Mouse (Mus musculus): ENCODE data around the gene Map2k5. TPM values are rescaled to one million over a fixed set of nuclear protein-coding genes. Genes with fewer than 3 reads are reported as not detected.

The Map2k5 gene
- total and polyA plus RNA-seq, 2 experiments from 2014 or later = 19.6 to 33.1 TPM

DNA sequence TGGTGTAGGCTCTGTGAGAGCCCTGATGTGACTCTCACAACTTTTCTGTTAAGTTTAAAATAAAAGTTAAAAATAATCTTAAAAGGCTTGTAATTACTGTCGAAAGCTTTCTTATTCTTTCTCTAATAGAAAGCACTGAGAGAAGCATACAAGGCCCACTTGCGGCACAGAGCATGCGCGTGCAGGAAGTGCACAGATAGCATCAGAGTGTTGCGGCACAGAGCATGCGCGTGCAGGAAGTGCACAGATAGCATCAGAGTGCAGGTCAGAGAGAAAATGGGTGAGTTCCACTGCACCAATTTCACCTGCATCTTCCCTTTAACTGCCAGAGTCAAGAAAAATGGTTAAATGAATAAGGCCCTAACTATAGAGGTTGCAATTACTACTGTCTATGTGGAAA, 95.7 kb downstream of the Map2k5 start:
- DNase-seq (ENCODE audit: low spot score) = no peak
- no peak overlapping the region for H3K27ac ChIP-seq
- no peaks in the 10 kb centered on the region for H3K9me3 ChIP-seq (ENCODE audit: low read length)
- WGBS = 98% methylated on average over 7 of the region's 7 CpGs
- no peak overlapping the region for H3K4me2 ChIP-seq (ENCODE audit: low read depth, low read length)
- no peak overlapping the region for H3K9ac ChIP-seq (replicated peaks; ENCODE audit: low read length)
- H3K27me3 ChIP-seq (ENCODE audit: insufficient read depth, low read length) = no peaks in the 10 kb centered on the region
- ATAC-seq = no peak
- H3K4me1 ChIP-seq (ENCODE audit: insufficient read depth, low read length) = peaks cover 13% of the 10 kb centered on the region; the same call in 1 of the 2 replicates
- no peaks in the 10 kb centered on the region for H3K36me3 ChIP-seq (ENCODE audit: insufficient read depth, low read length)
- no peak for TF ChIP-seq CTCF (IDR thresholded peaks at IDR 0.05; ENCODE audit: low read depth)
- H3K4me3 ChIP-seq (ENCODE audit: low read length) = no peak overlapping the region

DNA sequence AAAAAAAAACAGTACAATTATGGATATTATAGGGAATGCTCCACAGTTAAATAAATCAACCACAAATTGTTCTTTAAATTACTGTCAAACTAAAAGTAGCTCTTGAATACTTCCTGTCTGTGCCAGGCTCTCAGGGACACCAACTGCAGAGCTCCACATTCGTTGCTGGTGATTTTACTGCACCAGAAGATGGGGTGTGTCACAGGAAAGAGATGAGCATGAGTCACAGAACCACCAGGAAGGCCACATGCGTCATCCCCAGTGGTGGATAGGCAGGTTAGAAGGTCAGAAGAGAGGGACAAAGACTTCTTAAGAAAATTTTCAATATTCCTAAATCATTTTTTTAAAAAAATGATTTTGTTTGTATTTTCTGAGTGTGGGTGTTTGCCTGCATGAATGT, 96.6 kb downstream of the Map2k5 start:
- no peak for ATAC-seq
- Histone ChIP-seq H3K4me2 (ENCODE audit: low read depth, low read length) (no peak overlapping the region), H3K36me3 (ENCODE audit: insufficient read depth, low read length) (no peaks in the 10 kb centered on the region), H3K27ac (no peak overlapping the region), H3K9me3 (ENCODE audit: low read length) (no peaks in the 10 kb centered on the region), H3K9ac (replicated peaks; ENCODE audit: low read length) (no peak overlapping the region), H3K4me3 (ENCODE audit: low read length) (no peak overlapping the region), H3K27me3 (ENCODE audit: insufficient read depth, low read length) (no peaks in the 10 kb centered on the region), H3K4me1 (ENCODE audit: insufficient read depth, low read length) (peaks cover 13% of the 10 kb centered on the region; the same call in 1 of the 2 replicates)
- WGBS = 78% methylated on average over 2 of the region's 2 CpGs
- DNase-seq (ENCODE audit: low spot score) = no peak
- no peak for TF ChIP-seq CTCF (IDR thresholded peaks at IDR 0.05; ENCODE audit: low read depth)

DNA sequence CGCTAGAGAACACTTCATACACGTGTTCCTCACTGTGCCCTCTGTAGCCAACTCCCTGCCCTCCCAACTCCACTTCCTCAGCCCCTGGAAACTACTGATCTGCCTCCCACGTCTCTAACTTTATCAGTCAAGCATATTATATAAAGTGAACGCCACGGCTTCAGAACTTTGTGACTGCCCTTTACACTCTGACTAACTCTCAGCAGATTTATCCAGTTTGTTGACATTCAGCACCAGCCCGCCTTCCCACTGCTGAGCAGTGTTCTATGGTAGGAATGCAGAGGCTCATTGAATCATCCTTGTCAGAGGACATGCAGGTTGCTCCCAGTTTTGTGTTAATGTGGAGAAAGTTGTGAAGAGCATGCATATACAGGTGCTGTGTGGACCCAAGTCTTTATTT, 103.9 kb downstream of the Map2k5 start:
- Histone ChIP-seq H3K9me3 (ENCODE audit: low read length) (no peaks in the 10 kb centered on the region), H3K4me3 (ENCODE audit: low read length) (no peak overlapping the region), H3K27me3 (ENCODE audit: insufficient read depth, low read length) (no peaks in the 10 kb centered on the region), H3K36me3 (ENCODE audit: insufficient read depth, low read length) (no peaks in the 10 kb centered on the region), H3K27ac (no peak overlapping the region), H3K9ac (replicated peaks; ENCODE audit: low read length) (no peak overlapping the region), H3K4me2 (ENCODE audit: low read depth, low read length) (no peak overlapping the region), H3K4me1 (ENCODE audit: insufficient read depth, low read length) (no peaks in the 10 kb centered on the region)
- DNase-seq (ENCODE audit: low spot score) = no peak
- ATAC-seq = no peak
- WGBS = 84% methylated on average over 6 of the region's 6 CpGs
- no peak for TF ChIP-seq CTCF (IDR thresholded peaks at IDR 0.05; ENCODE audit: low read depth)

DNA sequence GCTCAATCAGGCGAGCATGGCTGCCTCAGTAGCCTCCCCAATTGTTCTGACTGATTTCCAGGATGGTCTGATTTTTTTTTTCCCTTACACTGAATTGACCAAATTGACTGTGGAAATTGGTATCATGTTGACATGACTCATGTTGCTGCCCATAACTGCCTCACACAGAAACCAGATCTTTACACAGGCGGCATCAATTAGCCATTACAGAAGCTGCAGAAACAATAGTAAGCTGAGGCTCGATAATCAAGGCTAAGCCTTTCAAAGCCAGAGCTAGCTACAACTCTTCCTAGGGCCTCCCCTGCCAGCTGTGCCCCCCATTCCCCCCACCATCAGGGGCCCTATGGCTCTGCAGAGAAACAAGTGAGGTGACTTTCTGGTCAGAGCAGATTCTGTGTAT, 107.9 kb downstream of the Map2k5 start:
- H3K4me2 ChIP-seq (ENCODE audit: low read depth, low read length) = no peak overlapping the region
- 50% methylated on average over 3 of the region's 3 CpGs for WGBS
- no peak for TF ChIP-seq CTCF (IDR thresholded peaks at IDR 0.05; ENCODE audit: low read depth)
- H3K27me3 ChIP-seq (ENCODE audit: insufficient read depth, low read length) = no peaks in the 10 kb centered on the region
- H3K9ac ChIP-seq (replicated peaks; ENCODE audit: low read length) = no peak overlapping the region
- no peaks in the 10 kb centered on the region for H3K9me3 ChIP-seq (ENCODE audit: low read length)
- no peak for ATAC-seq
- H3K36me3 ChIP-seq (ENCODE audit: insufficient read depth, low read length) = no peaks in the 10 kb centered on the region
- no peak for DNase-seq (ENCODE audit: low spot score)
- H3K27ac ChIP-seq = no peak overlapping the region
- H3K4me1 ChIP-seq (ENCODE audit: insufficient read depth, low read length) = no peaks in the 10 kb centered on the region
- no peak overlapping the region for H3K4me3 ChIP-seq (ENCODE audit: low read length)

GRCm38 (mm10) chr9:63263188-63263587, 114.5 kb downstream of the Map2k5 start:
- no peak for TF ChIP-seq CTCF (IDR thresholded peaks at IDR 0.05; ENCODE audit: low read depth)
- H3K4me1 ChIP-seq (ENCODE audit: insufficient read depth, low read length) = no peaks in the 10 kb centered on the region
- H3K9ac ChIP-seq (replicated peaks; ENCODE audit: low read length) = no peak overlapping the region
- WGBS = 71% methylated on average over 1 of the region's 1 CpGs
- H3K4me3 ChIP-seq (ENCODE audit: low read length) = no peak overlapping the region
- H3K27ac ChIP-seq = no peak overlapping the region
- H3K9me3 ChIP-seq (ENCODE audit: low read length) = no peaks in the 10 kb centered on the region
- DNase-seq (ENCODE audit: low spot score) (no peak), ATAC-seq (no peak)
- no peaks in the 10 kb centered on the region for H3K36me3 ChIP-seq (ENCODE audit: insufficient read depth, low read length)
- no peak overlapping the region for H3K4me2 ChIP-seq (ENCODE audit: low read depth, low read length)
- H3K27me3 ChIP-seq (ENCODE audit: insufficient read depth, low read length) = no peaks in the 10 kb centered on the region

- H3K9me3 ChIP-seq (ENCODE audit: low read length) = no peaks in the 10 kb centered on the region
- H3K36me3 ChIP-seq (ENCODE audit: insufficient read depth, low read length) = no peaks in the 10 kb centered on the region
- no peaks in the 10 kb centered on the region for H3K27me3 ChIP-seq (ENCODE audit: insufficient read depth, low read length)
- no peak overlapping the region for H3K27ac ChIP-seq
- no peak for ATAC-seq
- H3K9ac ChIP-seq (replicated peaks; ENCODE audit: low read length) = no peak overlapping the region
- TF ChIP-seq CTCF (IDR thresholded peaks at IDR 0.05; ENCODE audit: low read depth) = no peak
- H3K4me3 ChIP-seq (ENCODE audit: low read length) = no peak overlapping the region
- DNase-seq (ENCODE audit: low spot score) = peak; percentile 29
- H3K4me2 ChIP-seq (ENCODE audit: low read depth, low read length) = no peak overlapping the region
- no peaks in the 10 kb centered on the region for H3K4me1 ChIP-seq (ENCODE audit: insufficient read depth, low read length)
- WGBS = 46% methylated on average over 3 of the region's 3 CpGs
Measured at GRCm38 (mm10) chr9:63258768-63259167, 118.9 kb downstream of the Map2k5 start.

DNA sequence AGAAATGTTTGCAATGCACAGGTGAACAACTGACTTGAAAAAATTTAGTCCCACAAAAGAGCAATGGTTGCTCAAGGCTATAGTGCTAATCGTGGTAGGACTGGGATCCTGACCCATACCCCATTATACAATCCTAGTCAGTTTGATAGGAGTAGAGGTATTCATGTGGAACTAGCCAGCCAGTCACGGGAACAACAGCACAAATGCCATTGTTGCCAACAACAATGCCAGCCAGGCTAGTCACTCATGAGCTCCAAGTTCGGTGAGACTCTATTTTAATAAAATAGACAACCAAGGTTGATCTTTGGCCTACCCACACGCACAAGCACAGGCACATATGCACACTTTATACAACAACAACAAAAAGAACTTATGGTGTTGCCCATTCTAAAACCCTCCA, 120.0 kb downstream of the Map2k5 start:
- ATAC-seq = no peak
- H3K4me2 ChIP-seq (ENCODE audit: low read depth, low read length) = no peak overlapping the region
- WGBS = 51% methylated on average over 4 of the region's 4 CpGs

More for the DNA sequence above, 120.0 kb downstream of the Map2k5 start:
- TF ChIP-seq CTCF (IDR thresholded peaks at IDR 0.05; ENCODE audit: low read depth) = no peak
- Histone ChIP-seq H3K9me3 (ENCODE audit: low read length) (no peaks in the 10 kb centered on the region), H3K4me1 (ENCODE audit: insufficient read depth, low read length) (no peaks in the 10 kb centered on the region), H3K27ac (no peak overlapping the region), H3K4me3 (ENCODE audit: low read length) (no peak overlapping the region), H3K27me3 (ENCODE audit: insufficient read depth, low read length) (no peaks in the 10 kb centered on the region), H3K9ac (replicated peaks; ENCODE audit: low read length) (no peak overlapping the region), H3K36me3 (ENCODE audit: insufficient read depth, low read length) (no peaks in the 10 kb centered on the region)
- DNase-seq (ENCODE audit: low spot score) = no peak

Data from hindbrain, postnatal 0 days (tissue).